Mouse (Mus musculus): ENCODE data around the gene Zmiz1. TPM values are rescaled to one million over a fixed set of nuclear protein-coding genes. Genes with fewer than 3 reads are reported as not detected.

Zmiz1 gene
- 32.1 and 62.3 TPM in 2 replicates for polyA plus RNA-seq (2012; rRNA removed; ENCODE audit: low replicate concordance)

GRCm38 (mm10) chr14:25459016-25459393 is at the start of gene Zmiz1:
Zmiz1 (plus strand) TSS chr14:25459185.

GRCm38 (mm10) chr14:25693888-25694568 is 235.0 kb downstream of the Zmiz1 start, which contains the start of gene Ppif:
Ppif (plus strand) TSS chr14:25694154.

Other genes with a start within 250 kb of the Zmiz1 start
- 66.3 and 76.9 TPM in 2 replicates for gene Ppif, start 235.0 kb downstream of the Zmiz1 start, polyA plus RNA-seq (2012; rRNA removed; ENCODE audit: low replicate concordance)